Mouse (Mus musculus) CH12.LX (cell line): ENCODE data around the gene Dhx34. TPM values are rescaled to one million over a fixed set of nuclear protein-coding genes. Genes with fewer than 3 reads are reported as not detected.

Experiments used
- DNase-seq: peaks from one replicate; pipeline ENCODE4 v3.0.0-alpha.2; 2013; ENCODE audit errors: extremely low read depth
- H3K27ac ChIP-seq: 2 replicates; pipeline ENCODE4 v1.5.1; 2012; ENCODE audit warnings: low read depth, mild to moderate bottlenecking, control low read depth, moderate library complexity; ENCODE audit not compliant: insufficient read depth
- H3K27me3 ChIP-seq: replicated peaks from 2 replicates; pipeline ENCODE3; 2012; ENCODE audit warnings: inconsistent platforms
- H3K36me3 ChIP-seq, 2 experiments: replicated peaks in 1 of 2; 2 replicates each; pipeline versions ENCODE3 to v1.6.1; 2012; ENCODE audit warnings: inconsistent platforms in 1 of 2, low read length in 1 of 2, mild to moderate bottlenecking in 1 of 2, mixed read lengths in 1 of 2, moderate library complexity in 1 of 2; ENCODE audit not compliant: control insufficient read depth in 1 of 2, insufficient read depth in 1 of 2
- H3K4me1 ChIP-seq, 2 experiments: 2 replicates each; pipeline ENCODE4 v1.6.1; 2012; ENCODE audit warnings: inconsistent platforms in 1 of 2, moderate library complexity in 1 of 2; ENCODE audit not compliant: insufficient read depth in 2 of 2, control insufficient read depth in 1 of 2
- H3K4me2 ChIP-seq: 2 replicates; pipeline ENCODE4 v1.6.1; 2012; ENCODE audit warnings: low read depth, mild to moderate bottlenecking, control low read depth; ENCODE audit not compliant: poor library complexity, insufficient read depth, severe bottlenecking
- H3K4me3 ChIP-seq, 3 experiments: fragments of 150-350 bp in 1 of 3; sonication (generic) in 1 of 3; replicated peaks in 1 of 3; 2 replicates each; pipeline versions ENCODE3 to v1.5.1; 2011 to 2012; ENCODE audit warnings: low read depth in 2 of 3, low read length in 2 of 3, mild to moderate bottlenecking in 2 of 3, moderate library complexity in 2 of 3, control low read depth in 1 of 3, improper control_type of control experiment in 1 of 3, inconsistent platforms in 1 of 3, mixed read lengths in 1 of 3; ENCODE audit not compliant: poor library complexity in 1 of 3
- H3K79me2 ChIP-seq: replicated peaks from 2 replicates; pipeline ENCODE4 v1.6.1; 2012; ENCODE audit warnings: mild to moderate bottlenecking, moderate library complexity; ENCODE audit not compliant: control insufficient read depth, poor library complexity, insufficient read depth, severe bottlenecking; ENCODE audit errors: extremely low read depth
- H3K9ac ChIP-seq: 2 replicates; pipeline ENCODE4 v1.6.1; 2012; ENCODE audit warnings: low read depth, mild to moderate bottlenecking, control low read depth, moderate library complexity; ENCODE audit not compliant: insufficient read depth
- H3K9me3 ChIP-seq: replicated peaks from 2 replicates; pipeline ENCODE3; 2012; ENCODE audit warnings: low read length, inconsistent platforms, mixed read lengths
- BHLHE40 ChIP-seq: IDR thresholded peaks from 2 replicates; pipeline ENCODE4 v1.6.1; 2011; ENCODE audit warnings: mild to moderate bottlenecking, low read depth, low read length, improper control_type of control experiment
- CHD1 ChIP-seq: IDR thresholded peaks from 2 replicates; pipeline ENCODE4 v1.6.1; 2012; ENCODE audit warnings: low read depth, low read length, improper control_type of control experiment, inconsistent platforms
- CTCF ChIP-seq, 2 experiments: IDR thresholded peaks in 1 of 2; conservative IDR thresholded peaks in 1 of 2; 2 replicates each; pipeline ENCODE4 v1.5.1; 2011 to 2012; ENCODE audit warnings: low read depth in 2 of 2, low read length in 2 of 2, improper control_type of control experiment in 1 of 2, inconsistent platforms in 1 of 2, mild to moderate bottlenecking in 1 of 2, moderate library complexity in 1 of 2
- GABPA ChIP-seq: IDR thresholded peaks from 2 replicates; pipeline ENCODE4 v1.6.1; 2012; ENCODE audit warnings: low read depth, low read length, improper control_type of control experiment, inconsistent platforms; ENCODE audit not compliant: insufficient replicate concordance
- HCFC1 ChIP-seq: IDR thresholded peaks from 2 replicates; pipeline ENCODE4 v1.6.1; 2012; ENCODE audit warnings: low read depth, mild to moderate bottlenecking, inconsistent platforms, low read length, improper control_type of control experiment
- JUN ChIP-seq: IDR thresholded peaks from 2 replicates; pipeline ENCODE4 v1.6.1; 2011; ENCODE audit warnings: low read depth, mild to moderate bottlenecking, low read length, improper control_type of control experiment, moderate library complexity; ENCODE audit not compliant: insufficient read depth
- JUND ChIP-seq: conservative IDR thresholded peaks from 2 replicates; pipeline ENCODE4 v1.6.1; 2011; ENCODE audit warnings: low read depth, low read length, improper control_type of control experiment
- MAZ ChIP-seq: IDR thresholded peaks from 2 replicates; pipeline ENCODE4 v1.6.1; 2012; ENCODE audit warnings: low read depth, mild to moderate bottlenecking, inconsistent platforms, low read length, improper control_type of control experiment, moderate library complexity
- NELFE ChIP-seq: IDR thresholded peaks from 2 replicates; pipeline ENCODE4 v1.6.1; 2011; ENCODE audit warnings: low read depth, low read length, improper control_type of control experiment
- POLR2AphosphoS2 ChIP-seq: IDR thresholded peaks from 2 replicates; pipeline ENCODE4 v1.6.1; 2011; ENCODE audit warnings: low read depth, low read length, improper control_type of control experiment
- RAD21 ChIP-seq: IDR thresholded peaks from 2 replicates; pipeline ENCODE4 v1.6.1; 2011; ENCODE audit warnings: low read depth, mild to moderate bottlenecking, low read length, improper control_type of control experiment, moderate library complexity
- RCOR1 ChIP-seq: conservative IDR thresholded peaks from 2 replicates; pipeline ENCODE4 v1.6.1; 2012; ENCODE audit warnings: low read depth, mild to moderate bottlenecking, inconsistent platforms, low read length, improper control_type of control experiment
- SMC3 ChIP-seq: IDR thresholded peaks from 2 replicates; pipeline ENCODE4 v1.6.1; 2011; ENCODE audit warnings: low read depth, low read length, improper control_type of control experiment
- TCF12 ChIP-seq: IDR thresholded peaks from 2 replicates; pipeline ENCODE4 v1.6.1; 2014; ENCODE audit warnings: low read depth, mild to moderate bottlenecking, inconsistent platforms, low read length, improper control_type of control experiment
- ZKSCAN1 ChIP-seq: IDR thresholded peaks from 2 replicates; pipeline ENCODE4 v1.6.1; 2012; ENCODE audit warnings: low read depth, inconsistent platforms, low read length, improper control_type of control experiment, borderline replicate concordance
- dilution Hi-C: fragments of 300-500 bp; cut with MboI; formaldehyde crosslinking; loops from 2 replicates; pipeline ENCODE4 v1.14.3; 2020; ENCODE audit warnings: low sequenced_read_pairs; ENCODE audit not compliant: extremely low pct_unique_long_range_greater_than_20kb, extremely low pct_ligation_motif_present
- in situ Hi-C: fragments of 300-500 bp; cut with MboI; formaldehyde crosslinking; loops from 3 replicates; pipeline ENCODE4 v1.14.3; 2019; ENCODE audit warnings: low sequenced_read_pairs, low pct_ligation_motif_present, low pct_unique_long_range_greater_than_20kb, mixed read lengths
- polyA plus RNA-seq: library from polyadenylated mRNA; unstranded; fragments of >175 nt; gene quantifications from 2 replicates; pipeline ENCODE4 v1.2.1, GENCODE M21; 2012; ENCODE audit warnings: low read depth; ENCODE audit not compliant: insufficient read length
- total RNA-seq, 2 experiments: library from RNA; depleted of rRNA; stranded (reverse); fragments of 300-350 nt in 1 of 2; fragments of >200 nt in 1 of 2; gene quantifications; 2 replicates each; pipeline ENCODE4 v1.2.3; 2012 to 2014

The Dhx34 gene
- total and polyA plus RNA-seq, 3 experiments, result 8.8 to 18.0 (median 15.2) TPM

DNA sequence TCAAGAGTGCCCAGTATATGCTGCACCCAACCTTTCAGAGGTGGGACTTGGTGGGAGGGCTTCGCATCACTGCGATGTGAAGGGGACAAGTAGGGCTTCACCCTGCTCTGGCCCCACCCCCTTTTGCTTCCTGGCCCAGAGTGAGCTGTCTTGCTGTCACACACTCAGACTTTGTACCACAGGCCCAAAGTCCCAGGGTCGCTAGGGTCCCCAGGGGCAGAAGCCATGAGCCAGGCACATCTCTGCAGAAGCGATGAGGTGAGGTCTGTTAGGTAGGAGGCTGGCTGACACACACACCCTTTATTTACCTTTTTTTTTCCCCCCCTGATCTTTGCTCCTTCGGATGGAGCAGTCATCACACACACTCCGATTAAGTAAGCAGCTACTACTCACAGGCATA lies 8.6 kb downstream of the Dhx34 start:
- no peaks in the 10 kb centered on the region for H3K9me3 ChIP-seq
- in situ Hi-C loops (no loop called here), dilution Hi-C loops (no loop called here)
- H3K79me2 ChIP-seq, result no peaks in the 10 kb centered on the region
- H3K36me3 ChIP-seq, result peaks cover 85 to 98% of the 10 kb centered on the region in 2 experiments
- DNase-seq, result no peak
- peaks cover 3 to 20% of the 10 kb centered on the region in 2 experiments for H3K4me1 ChIP-seq
- TF ChIP-seq JUND (no peak), JUN (no peak), NELFE (no peak), BHLHE40 (no peak), CHD1 (no peak), RAD21 (no peak), RCOR1 (no peak), SMC3 (no peak), MAZ (no peak), TCF12 (no peak), CTCF (conservative IDR thresholded peaks at IDR 0.05 in 1 of 2, IDR thresholded peaks at IDR 0.05 in 1 of 2; ENCODE audit: low read depth in 2 of 2, low read length in 2 of 2) (no peak), ZKSCAN1 (no peak), GABPA (no peak), HCFC1 (no peak)
- H3K27me3 ChIP-seq, result no peaks in the 10 kb centered on the region
- no peak overlapping the region for H3K9ac ChIP-seq
- H3K4me2 ChIP-seq, result no peak overlapping the region
- H3K4me3 ChIP-seq, result no peak overlapping the region
- no peak overlapping the region for H3K27ac ChIP-seq

DNA sequence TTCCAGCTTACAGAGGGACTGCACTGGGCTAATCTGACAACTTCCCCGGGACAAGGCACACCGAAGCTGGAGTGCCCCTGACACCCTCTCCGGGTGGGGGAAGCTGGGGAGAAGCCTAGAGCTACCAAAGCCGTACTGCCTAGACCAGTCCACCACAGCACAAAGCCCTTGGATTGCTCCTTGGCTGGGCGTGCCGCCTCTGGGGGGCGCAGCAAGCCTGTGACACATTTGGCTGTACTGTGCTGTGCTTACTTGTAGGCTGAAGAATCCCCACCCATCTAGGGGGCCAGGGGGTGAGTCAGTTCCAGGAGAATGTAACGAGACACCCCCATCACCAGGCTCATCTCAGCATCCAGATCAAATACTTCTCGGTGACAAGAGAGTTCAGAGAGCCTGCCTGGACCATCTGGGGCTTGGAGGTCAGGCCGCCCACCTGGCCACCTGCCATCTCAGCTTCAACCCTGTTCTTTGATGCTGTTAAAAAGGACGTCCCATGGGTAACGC lies 10.9 kb downstream of the Dhx34 start:
- H3K9ac ChIP-seq, result no peak overlapping the region
- TF ChIP-seq RAD21, result peak; percentile 44
- TF ChIP-seq RCOR1, result no peak
- no peak for TF ChIP-seq POLR2AphosphoS2
- peak; percentile 52 for TF ChIP-seq SMC3
- peak in 1 of 2 experiments; percentile 58; a peak in 2 of 4 replicates for TF ChIP-seq CTCF (conservative IDR thresholded peaks at IDR 0.05 in 1 of 2, IDR thresholded peaks at IDR 0.05 in 1 of 2; ENCODE audit: low read depth in 2 of 2, low read length in 2 of 2)
- peaks cover 20 to 42% of the 10 kb centered on the region in 2 experiments for H3K4me1 ChIP-seq
- dilution Hi-C loops (no loop called here), in situ Hi-C loops (no loop called here)
- H3K36me3 ChIP-seq, result peaks cover 82 to 94% of the 10 kb centered on the region in 2 experiments
- no peak overlapping the region for H3K4me3 ChIP-seq
- H3K27ac ChIP-seq, result no peak overlapping the region
- no peaks in the 10 kb centered on the region for H3K79me2 ChIP-seq
- no peak overlapping the region for H3K4me2 ChIP-seq
- no peak for DNase-seq
- H3K27me3 ChIP-seq, result no peaks in the 10 kb centered on the region
- no peaks in the 10 kb centered on the region for H3K9me3 ChIP-seq
